Mouse (Mus musculus) liver, postnatal 0 days (tissue): Measurements from ENCODE around the gene Clec2i.

Source experiments
- CTCF ChIP-seq: sonication (generic); IDR thresholded peaks from 2 replicates; pipeline ENCODE4 v1.5.1; 2016; ENCODE audit warnings: antibody characterized with exemption, low read depth
- EP300 ChIP-seq: IDR thresholded peaks from 2 replicates; pipeline ENCODE4 v1.6.1; 2016; ENCODE audit warnings: antibody characterized with exemption, low read depth, mild to moderate bottlenecking

DNA sequence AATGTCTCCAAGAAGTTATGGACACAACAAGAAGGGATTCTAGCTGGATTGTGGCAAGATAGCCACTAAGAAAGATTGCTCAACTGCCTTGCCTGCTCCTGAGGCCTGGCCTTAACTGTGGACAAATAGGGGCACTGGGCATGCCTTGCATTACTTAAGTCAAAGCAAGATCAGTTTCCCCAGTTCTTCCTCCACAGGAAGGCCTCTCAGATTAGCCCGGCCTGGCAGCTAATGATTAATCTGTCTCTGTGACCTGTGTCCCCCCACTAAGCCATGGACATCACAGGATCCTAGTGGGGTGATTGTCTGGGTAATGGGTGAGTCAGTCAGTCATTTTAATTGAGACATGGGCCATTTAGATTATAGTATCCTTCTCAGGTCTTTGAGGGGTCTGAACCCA, 31.9 kb upstream of the Clec2i start:
- TF ChIP-seq CTCF (no peak), EP300 (no peak)
